Mouse (Mus musculus) adrenal gland, postnatal 36 days (tissue): ENCODE results near the gene Eif2b1. TPM values are rescaled to one million over a fixed set of nuclear protein-coding genes. Genes with fewer than 3 reads are reported as not detected.
A peak's percentile ranks its signal among the peaks of the same experiment; 100 is the strongest.
"Not testable (repeated sequence)": the region's sequence is repeated elsewhere in the genome, so short reads cannot be mapped to it uniquely, and the experiment has no call there.

ENCODE experiments used
- DNase-seq, 2 experiments: peaks; one replicate each; pipeline ENCODE4 v3.0.0; 2021; ENCODE audit warnings: mixed read lengths in 1 of 2
- long read RNA-seq, 2 experiments: library from polyadenylated mRNA; stranded (forward); transcript quantifications; one replicate each; pipeline ENCODE4 v2.0.0; 2021; ENCODE audit warnings: borderline sequencing depth in 2 of 2
- total RNA-seq, 2 experiments: library from RNA; stranded (reverse); gene quantifications; 2 replicates each; pipeline ENCODE4 v1.2.3; 2021

Gene Eif2b1
- 10 to 100 TPM; 43.6 to 55.3 TPM for total RNA-seq
- long read RNA-seq, experiment 1, transcript Eif2b1-201 (9 exons, 2,013 nt) = major isoform, 92 of 104 reads
- long read RNA-seq, experiment 1, partial matches to known transcripts = 3 of 104 reads
- long read RNA-seq, experiment 1, other reads (novel, unspliced or antisense) = 9 of 104 reads
- long read RNA-seq, experiment 2, transcript Eif2b1-201 (9 exons, 2,013 nt) = major isoform, 16 of 17 reads
- long read RNA-seq, experiment 2, partial matches to known transcripts = 0 of 17 reads
- long read RNA-seq, experiment 2, other reads (novel, unspliced or antisense) = 1 of 17 reads

GRCm38 (mm10) chr5:124578633-124579317 lies at the start of gene Eif2b1, which contains the start of gene Gtf2h3:
Eif2b1 (minus strand) TSS chr5:124579131.
Gtf2h3 (plus strand) TSS chr5:124579140.
- peak; percentile 95 to 96 for DNase-seq

- no peak for DNase-seq
Observed at GRCm38 (mm10) chr5:124624291-124624690, 45.4 kb upstream of the Eif2b1 start.

GRCm38 (mm10) chr5:124622890-124623289 lies 44.0 kb upstream of the Eif2b1 start:
- DNase-seq = peak; percentile 85 to 91

GRCm38 (mm10) chr5:124621362-124621761 lies 42.4 kb upstream of the Eif2b1 start:
- peak in 1 of 2 experiments; percentile 16 for DNase-seq

- no peak for DNase-seq
Observed at GRCm38 (mm10) chr5:124618711-124619110, 39.8 kb upstream of the Eif2b1 start.

- DNase-seq = peak; percentile 14 to 26
Observed at GRCm38 (mm10) chr5:124614709-124615108, 35.8 kb upstream of the Eif2b1 start.

GRCm38 (mm10) chr5:124610965-124611364 lies 32.0 kb upstream of the Eif2b1 start:
- no peak for DNase-seq

- no peak for DNase-seq
Observed at GRCm38 (mm10) chr5:124605041-124605622, 26.2 kb upstream of the Eif2b1 start.

GRCm38 (mm10) chr5:124604296-124604695 lies 25.4 kb upstream of the Eif2b1 start:
- no peak for DNase-seq

- peak; percentile 72 to 76 for DNase-seq
Observed at GRCm38 (mm10) chr5:124602349-124602748, 23.4 kb upstream of the Eif2b1 start.

- DNase-seq = not testable (repeated sequence)
Observed at GRCm38 (mm10) chr5:124599726-124600125, 20.8 kb upstream of the Eif2b1 start.

GRCm38 (mm10) chr5:124598224-124599174 lies 19.6 kb upstream of the Eif2b1 start:
- peak; percentile 95 to 96 for DNase-seq

- no peak for DNase-seq
Observed at GRCm38 (mm10) chr5:124592768-124593167, 13.8 kb upstream of the Eif2b1 start.

GRCm38 (mm10) chr5:124582515-124582914 lies 3.6 kb upstream of the Eif2b1 start:
- peak; percentile 40 to 48 for DNase-seq

- no peak for DNase-seq
Observed at GRCm38 (mm10) chr5:124575467-124575866, 3.5 kb downstream of the Eif2b1 start.

- no peak for DNase-seq
Observed at GRCm38 (mm10) chr5:124571068-124571467, 7.9 kb downstream of the Eif2b1 start.

GRCm38 (mm10) chr5:124555145-124555544 lies 23.8 kb downstream of the Eif2b1 start:
- DNase-seq = peak; percentile 22 to 28

GRCm38 (mm10) chr5:124553607-124554006 lies 25.3 kb downstream of the Eif2b1 start:
- DNase-seq = no peak

GRCm38 (mm10) chr5:124552558-124553307 lies 26.2 kb downstream of the Eif2b1 start, which contains the start of gene Ddx55:
Ddx55 (plus strand) TSS chr5:124552864.
- DNase-seq = peak; percentile 91 to 92

- DNase-seq = no peak
Observed at GRCm38 (mm10) chr5:124552094-124552472, 26.8 kb downstream of the Eif2b1 start.
